Mouse (Mus musculus): ENCODE results near the gene March10. TPM values are rescaled to one million over a fixed set of nuclear protein-coding genes. Genes with fewer than 3 reads are reported as not detected.

March10 gene
- polyA plus RNA-seq, 1 experiment from 2014 or later: not detected

DNA sequence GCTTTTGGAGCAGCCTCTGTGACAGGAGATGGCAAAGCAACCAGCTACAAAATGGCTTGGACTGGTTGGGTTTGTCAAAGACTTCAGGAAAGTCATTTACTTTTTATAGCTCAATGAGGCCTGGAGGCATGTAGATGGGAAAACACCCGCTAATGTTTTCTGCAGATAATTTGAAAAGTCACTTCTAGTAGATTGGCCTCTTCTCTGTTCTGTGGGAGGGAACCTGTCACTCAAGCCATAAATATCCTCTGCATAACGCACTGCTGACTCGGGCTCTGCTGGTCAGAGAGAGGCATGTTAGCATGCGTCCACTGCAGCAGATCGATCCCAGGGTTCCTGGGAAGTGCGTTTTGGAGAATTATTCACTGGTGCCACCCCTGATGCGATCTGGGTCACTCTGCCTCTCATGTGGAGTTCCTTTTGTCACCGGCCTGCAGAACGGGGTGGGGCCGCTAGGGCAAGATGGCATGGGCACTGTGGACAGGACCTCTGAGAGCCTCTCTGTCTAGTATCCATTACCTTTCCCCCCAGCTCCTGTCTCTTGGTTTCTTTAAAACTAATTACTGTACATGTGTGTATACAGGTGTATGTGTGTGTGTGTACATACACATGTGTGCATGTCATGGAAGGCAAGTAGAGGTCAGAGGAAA lies 81.9 kb downstream of the March10 start:
- Histone ChIP-seq H3K9me3 (no peaks in the 10 kb centered on the region), H3K36me3 (replicated peaks) (no peaks in the 10 kb centered on the region), H3K27me3 (0 out of 2 replicates have a peak, but pooled peaks cover 3% of the 10 kb centered on the region), H3K4me3 (replicated peaks) (no peak overlapping the region), H3K4me1 (no peaks in the 10 kb centered on the region), H3K4me2 (no peak overlapping the region), H3K27ac (no peak overlapping the region), H3K9ac (no peak overlapping the region)
- 87% methylated on average over 10 of the region's 10 CpGs for WGBS
- no peak for ATAC-seq (ENCODE audit: low FRiP score)

GRCm38 (mm10) chr11:105373881-105374280 lies 82.7 kb downstream of the March10 start:
- H3K4me2 ChIP-seq: no peak overlapping the region
- 0 out of 2 replicates have a peak, but pooled peaks cover 3% of the 10 kb centered on the region for H3K27me3 ChIP-seq
- WGBS: 78% methylated on average over 8 of the region's 8 CpGs
- no peak overlapping the region for H3K27ac ChIP-seq
- no peak overlapping the region for H3K9ac ChIP-seq
- H3K9me3 ChIP-seq: no peaks in the 10 kb centered on the region
- ATAC-seq (ENCODE audit: low FRiP score): no peak
- no peak overlapping the region for H3K4me3 ChIP-seq (replicated peaks)
- no peaks in the 10 kb centered on the region for H3K4me1 ChIP-seq
- H3K36me3 ChIP-seq (replicated peaks): no peaks in the 10 kb centered on the region

DNA sequence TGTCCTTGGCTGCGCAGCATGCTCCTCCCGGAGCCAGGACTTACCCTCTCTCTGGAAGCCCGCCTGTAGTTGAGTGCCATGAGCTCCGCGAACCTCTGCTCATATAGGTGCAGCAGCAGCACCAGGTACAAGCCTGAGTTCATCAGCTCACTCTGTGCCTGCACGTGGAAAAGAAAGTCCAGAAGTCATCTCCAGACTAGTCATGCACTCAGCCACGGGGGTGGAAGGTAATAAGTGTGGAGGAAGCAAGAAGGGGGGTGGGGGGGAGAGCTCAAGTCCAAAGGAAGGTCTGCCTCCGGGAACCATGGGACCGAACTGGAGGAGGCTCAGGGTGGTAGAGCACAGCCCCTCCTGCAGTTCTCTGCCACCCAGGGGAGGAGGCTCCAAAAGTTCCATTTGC lies 84.7 kb downstream of the March10 start:
- WGBS: 79% methylated on average over 9 of the region's 9 CpGs
- ATAC-seq (ENCODE audit: low FRiP score): no peak

GRCm38 (mm10) chr11:105369526-105370386 lies 86.8 kb downstream of the March10 start:
- no peak for ATAC-seq (ENCODE audit: low FRiP score)
- no peak overlapping the region for H3K9ac ChIP-seq
- H3K9me3 ChIP-seq: no peaks in the 10 kb centered on the region
- H3K4me1 ChIP-seq: peaks cover 10% of the 10 kb centered on the region
- H3K27ac ChIP-seq: no peak overlapping the region
- H3K4me3 ChIP-seq (replicated peaks): no peak overlapping the region
- 91% methylated on average over 13 of the region's 13 CpGs for WGBS
- H3K27me3 ChIP-seq: peaks cover 12% of the 10 kb centered on the region; the same call in 1 of the 2 replicates
- no peaks in the 10 kb centered on the region for H3K36me3 ChIP-seq (replicated peaks)
- H3K4me2 ChIP-seq: no peak overlapping the region

More for the DNA sequence above, 84.7 kb downstream of the March10 start:
- H3K4me1 ChIP-seq: no peaks in the 10 kb centered on the region
- no peak overlapping the region for H3K4me3 ChIP-seq (replicated peaks)
- no peak overlapping the region for H3K27ac ChIP-seq
- no peak overlapping the region for H3K4me2 ChIP-seq
- H3K36me3 ChIP-seq (replicated peaks): no peaks in the 10 kb centered on the region
- H3K27me3 ChIP-seq: no peaks in the 10 kb centered on the region
- H3K9ac ChIP-seq: no peak overlapping the region
- H3K9me3 ChIP-seq: no peaks in the 10 kb centered on the region

DNA sequence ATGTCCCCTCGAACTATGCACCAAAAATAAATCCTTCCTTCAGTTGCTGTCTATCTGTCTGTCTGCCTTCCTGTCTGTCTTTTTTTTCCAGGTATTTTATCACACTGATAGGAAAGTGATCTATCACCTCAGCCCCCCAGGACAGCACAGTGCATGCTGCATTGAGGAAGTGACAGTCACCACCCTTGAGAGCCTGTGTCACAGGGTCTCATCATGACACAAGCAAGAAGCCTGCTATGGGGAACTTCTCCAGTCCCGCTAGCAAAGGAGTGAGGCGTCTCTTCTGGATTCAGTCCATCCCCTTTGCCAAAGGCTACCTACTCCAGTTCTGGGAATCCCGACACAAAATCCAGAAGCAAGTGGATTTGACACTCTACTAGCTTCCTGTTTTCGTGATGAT lies 87.7 kb downstream of the March10 start:
- Histone ChIP-seq H3K27ac (no peak overlapping the region), H3K27me3 (peaks cover 12% of the 10 kb centered on the region; the same call in 1 of the 2 replicates), H3K9ac (no peak overlapping the region), H3K4me2 (no peak overlapping the region), H3K9me3 (no peaks in the 10 kb centered on the region), H3K4me3 (replicated peaks) (no peak overlapping the region), H3K36me3 (replicated peaks) (no peaks in the 10 kb centered on the region), H3K4me1 (peaks cover 20% of the 10 kb centered on the region)
- WGBS: 88% methylated on average over 5 of the region's 5 CpGs
- no peak for ATAC-seq (ENCODE audit: low FRiP score)

GRCm38 (mm10) chr11:105367163-105367562 lies 89.4 kb downstream of the March10 start:
- H3K27ac ChIP-seq: no peak overlapping the region
- H3K9ac ChIP-seq: no peak overlapping the region
- no peaks in the 10 kb centered on the region for H3K36me3 ChIP-seq (replicated peaks)
- WGBS: 90% methylated on average over 3 of the region's 3 CpGs
- peaks cover 16% of the 10 kb centered on the region for H3K27me3 ChIP-seq
- peaks cover 32% of the 10 kb centered on the region for H3K4me1 ChIP-seq
- H3K4me3 ChIP-seq (replicated peaks): no peak overlapping the region
- H3K9me3 ChIP-seq: no peaks in the 10 kb centered on the region
- no peak overlapping the region for H3K4me2 ChIP-seq
- ATAC-seq (ENCODE audit: low FRiP score): no peak

- H3K27me3 ChIP-seq: peaks cover 22% of the 10 kb centered on the region
- peaks cover 32% of the 10 kb centered on the region for H3K4me1 ChIP-seq
- no peak overlapping the region for H3K9ac ChIP-seq
- WGBS: 98% methylated on average over 4 of the region's 4 CpGs
- H3K9me3 ChIP-seq: no peaks in the 10 kb centered on the region
- no peak overlapping the region for H3K4me2 ChIP-seq
- ATAC-seq (ENCODE audit: low FRiP score): no peak
- H3K4me3 ChIP-seq (replicated peaks): no peak overlapping the region
- H3K27ac ChIP-seq: no peak overlapping the region
- H3K36me3 ChIP-seq (replicated peaks): no peaks in the 10 kb centered on the region
Observed at GRCm38 (mm10) chr11:105366051-105366450, 90.5 kb downstream of the March10 start.

DNA sequence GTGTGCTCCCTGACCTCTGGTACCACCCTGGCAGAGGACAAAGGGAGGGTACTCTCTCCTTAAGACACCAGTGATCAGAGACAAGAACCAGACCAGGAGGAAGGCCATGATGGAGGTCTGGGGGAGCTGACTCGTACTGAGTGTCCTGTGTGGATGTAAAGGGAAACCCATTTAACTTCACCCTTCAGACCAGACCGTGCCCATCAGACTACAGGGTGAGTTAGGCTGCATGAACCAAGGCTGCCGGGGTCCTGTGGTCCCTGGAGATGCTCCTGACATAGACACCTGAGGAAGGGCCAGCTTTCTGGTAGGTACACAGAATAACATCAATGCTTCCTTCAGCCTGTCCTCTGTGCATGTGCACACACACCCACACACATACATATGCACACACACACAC lies 90.9 kb downstream of the March10 start:
- peaks cover 22% of the 10 kb centered on the region for H3K27me3 ChIP-seq
- H3K27ac ChIP-seq: no peak overlapping the region

GRCm38 (mm10) chr11:105364386-105365065 lies 92.0 kb downstream of the March10 start:
- no peaks in the 10 kb centered on the region for H3K36me3 ChIP-seq (replicated peaks)
- H3K4me3 ChIP-seq (replicated peaks): 0 out of 2 replicates have a peak overlapping the region, but pooled peaks have one; percentile 14
- 8% methylated on average over 12 of the region's 12 CpGs for WGBS
- 0 out of 2 replicates have a peak overlapping the region, but pooled peaks have one; percentile 62 for H3K9ac ChIP-seq
- peak overlapping the region; percentile 67 for H3K4me2 ChIP-seq
- peaks cover 22% of the 10 kb centered on the region for H3K27me3 ChIP-seq
- H3K27ac ChIP-seq: peak overlapping the region; percentile 74
- H3K9me3 ChIP-seq: no peaks in the 10 kb centered on the region
- H3K4me1 ChIP-seq: peaks cover 32% of the 10 kb centered on the region
- no peak for ATAC-seq (ENCODE audit: low FRiP score)

More for the DNA sequence above, 90.9 kb downstream of the March10 start:
- H3K4me1 ChIP-seq: peaks cover 32% of the 10 kb centered on the region
- no peak overlapping the region for H3K4me2 ChIP-seq
- H3K9me3 ChIP-seq: no peaks in the 10 kb centered on the region
- WGBS: 87% methylated on average over 3 of the region's 3 CpGs
- no peak overlapping the region for H3K4me3 ChIP-seq (replicated peaks)
- no peak overlapping the region for H3K9ac ChIP-seq
- H3K36me3 ChIP-seq (replicated peaks): no peaks in the 10 kb centered on the region
- ATAC-seq (ENCODE audit: low FRiP score): no peak

- peak overlapping the region; percentile 53 for H3K4me3 ChIP-seq (replicated peaks)
- H3K36me3 ChIP-seq (replicated peaks): no peaks in the 10 kb centered on the region
- no peaks in the 10 kb centered on the region for H3K9me3 ChIP-seq
- H3K27ac ChIP-seq: peak overlapping the region; percentile 74
- WGBS: 16% methylated on average over 12 of the region's 12 CpGs
- peak overlapping the region; percentile 67 for H3K4me2 ChIP-seq
- H3K9ac ChIP-seq: peak overlapping the region; percentile 62
- H3K27me3 ChIP-seq: peaks cover 22% of the 10 kb centered on the region
- H3K4me1 ChIP-seq: peaks cover 32% of the 10 kb centered on the region
- ATAC-seq (ENCODE audit: low FRiP score): peak; percentile 74
Observed at GRCm38 (mm10) chr11:105363598-105364385, 92.7 kb downstream of the March10 start.

DNA sequence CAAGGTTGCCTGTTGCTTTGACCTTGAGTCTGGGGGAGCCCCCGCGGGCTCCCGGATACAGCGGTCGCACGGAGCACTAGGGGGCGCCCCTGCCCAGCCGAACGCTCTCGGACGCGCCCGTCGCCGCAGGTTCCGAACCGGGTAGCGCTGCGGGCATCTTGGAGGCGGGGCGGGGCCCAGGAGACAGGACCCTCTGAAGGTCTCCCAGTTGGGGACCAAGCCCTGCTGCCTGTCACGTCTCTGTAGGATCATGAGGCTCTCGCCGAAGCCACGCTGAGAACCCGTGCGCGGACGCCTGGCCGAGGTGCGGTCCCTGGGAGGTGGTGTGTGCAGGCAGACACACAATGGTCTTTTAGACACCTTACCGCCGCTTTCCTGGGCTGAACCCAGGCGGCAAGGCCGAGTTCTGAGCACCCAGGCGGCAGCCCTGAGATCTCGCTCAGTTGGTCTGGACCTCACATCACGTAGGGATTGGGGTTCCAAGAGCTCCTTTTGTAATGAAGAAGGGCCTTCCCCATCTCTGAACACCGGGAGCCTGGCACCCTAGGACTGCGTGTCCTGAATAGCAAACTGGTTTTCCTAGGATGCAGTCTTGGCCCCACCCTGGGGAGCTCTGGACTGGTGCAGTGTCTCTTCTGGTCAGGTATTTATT lies 93.5 kb downstream of the March10 start:
- Histone ChIP-seq H3K9me3 (no peaks in the 10 kb centered on the region), H3K36me3 (replicated peaks) (no peaks in the 10 kb centered on the region), H3K9ac (peak overlapping the region; percentile 62), H3K4me3 (replicated peaks) (peak overlapping the region; percentile 53), H3K27me3 (peaks cover 22% of the 10 kb centered on the region), H3K4me2 (peak overlapping the region; percentile 67), H3K4me1 (peaks cover 32% of the 10 kb centered on the region), H3K27ac (peak overlapping the region; percentile 16; the same call in 1 of the 2 replicates)
- under 1% methylated on average over 40 of the region's 40 CpGs for WGBS
- peak; percentile 76 for ATAC-seq (ENCODE audit: low FRiP score)
